Mouse (Mus musculus) lung, adult 2 months (tissue): Measurements from ENCODE around the gene Osm.

Experiments used
- CTCF ChIP-seq: fragments of 200-500 bp; IDR thresholded peaks from 2 replicates; pipeline ENCODE4 v1.5.1; 2011; ENCODE audit warnings: mild to moderate bottlenecking, low read length, control low read depth; ENCODE audit not compliant: insufficient read depth
- POLR2A ChIP-seq: fragments of 200-500 bp; IDR thresholded peaks from 2 replicates; pipeline ENCODE4 v1.6.1; 2011; ENCODE audit warnings: low read depth, mild to moderate bottlenecking, control low read depth, low read length, borderline replicate concordance; ENCODE audit errors: extremely low read depth

DNA sequence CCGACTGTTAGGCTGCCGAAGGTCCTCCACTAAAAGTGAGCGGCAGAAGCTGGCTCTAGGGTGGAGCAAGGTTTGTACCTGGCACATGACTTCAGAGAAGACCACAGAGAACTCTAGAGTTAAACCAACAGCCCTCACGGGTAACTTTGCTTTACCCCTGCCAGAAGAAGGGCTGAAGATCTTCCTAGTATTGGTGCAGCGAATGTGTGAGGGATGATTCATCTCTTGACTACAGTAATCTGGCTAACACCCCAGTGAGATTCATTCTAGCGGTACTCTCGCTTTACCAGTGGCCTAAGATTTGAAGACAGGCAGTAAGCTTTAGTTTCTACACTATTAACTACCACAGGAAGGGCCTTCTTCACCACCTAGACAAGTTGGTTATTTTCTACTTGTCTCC is 30.3 kb upstream of the Osm start:
- TF ChIP-seq POLR2A (no peak), CTCF (no peak)
